Mouse (Mus musculus): ENCODE results near the gene Hdgf. TPM values are rescaled to one million over a fixed set of nuclear protein-coding genes. Genes with fewer than 3 reads are reported as not detected.
A peak's percentile ranks its signal among the peaks of the same experiment; 100 is the strongest.
"Not testable (repeated sequence)": the region's sequence is repeated elsewhere in the genome, so short reads cannot be mapped to it uniquely, and the experiment has no call there.

Hdgf gene
- polyA plus RNA-seq, 1 experiment from 2014 or later, result 176 TPM

GRCm38 (mm10) chr3:87893367-87893905 lies 12.7 kb upstream of the Hdgf start:
- Histone ChIP-seq H3K27me3 (no peaks in the 10 kb centered on the region), H3K27ac (no peak overlapping the region), H3K4me2 (replicated peaks) (no peak overlapping the region), H3K36me3 (no peaks in the 10 kb centered on the region), H3K4me3 (replicated peaks) (no peak overlapping the region), H3K9ac (replicated peaks) (no peak overlapping the region), H3K4me1 (replicated peaks) (no peaks in the 10 kb centered on the region), H3K9me3 (no peaks in the 10 kb centered on the region)
- no peak for ATAC-seq
- 72% methylated on average over 3 of the region's 3 CpGs for WGBS

GRCm38 (mm10) chr3:87899266-87899665 lies 6.9 kb upstream of the Hdgf start:
- H3K4me2 ChIP-seq (replicated peaks), result no peak overlapping the region
- no peaks in the 10 kb centered on the region for H3K9me3 ChIP-seq
- no peak overlapping the region for H3K9ac ChIP-seq (replicated peaks)
- H3K27ac ChIP-seq, result no peak overlapping the region
- no peaks in the 10 kb centered on the region for H3K36me3 ChIP-seq
- no peak overlapping the region for H3K4me3 ChIP-seq (replicated peaks)
- 77% methylated on average over 3 of the region's 3 CpGs for WGBS
- no peak for ATAC-seq
- no peaks in the 10 kb centered on the region for H3K27me3 ChIP-seq
- H3K4me1 ChIP-seq (replicated peaks), result no peaks in the 10 kb centered on the region

GRCm38 (mm10) chr3:87899776-87900175 lies 6.3 kb upstream of the Hdgf start:
- H3K9ac ChIP-seq (replicated peaks), result no peak overlapping the region
- no peaks in the 10 kb centered on the region for H3K9me3 ChIP-seq
- 77% methylated on average over 3 of the region's 3 CpGs for WGBS
- ATAC-seq, result no peak
- H3K27me3 ChIP-seq, result no peaks in the 10 kb centered on the region
- H3K36me3 ChIP-seq, result no peaks in the 10 kb centered on the region
- H3K4me1 ChIP-seq (replicated peaks), result no peaks in the 10 kb centered on the region
- H3K27ac ChIP-seq, result no peak overlapping the region
- H3K4me2 ChIP-seq (replicated peaks), result no peak overlapping the region
- no peak overlapping the region for H3K4me3 ChIP-seq (replicated peaks)

- H3K4me2 ChIP-seq (replicated peaks), result no peak overlapping the region
- no peak overlapping the region for H3K27ac ChIP-seq
- H3K9me3 ChIP-seq, result no peaks in the 10 kb centered on the region
- H3K9ac ChIP-seq (replicated peaks), result no peak overlapping the region
- H3K27me3 ChIP-seq, result no peaks in the 10 kb centered on the region
- ATAC-seq, result no peak
- H3K4me1 ChIP-seq (replicated peaks), result no peaks in the 10 kb centered on the region
- H3K36me3 ChIP-seq, result no peaks in the 10 kb centered on the region
- 50% methylated on average over 1 of the region's 1 CpGs for WGBS
- H3K4me3 ChIP-seq (replicated peaks), result no peak overlapping the region
Observed at GRCm38 (mm10) chr3:87901036-87901624, 5.0 kb upstream of the Hdgf start.

GRCm38 (mm10) chr3:87901959-87902358 lies 4.2 kb upstream of the Hdgf start:
- H3K4me1 ChIP-seq (replicated peaks); H3K27me3 ChIP-seq; H3K9ac ChIP-seq (replicated peaks); ATAC-seq; H3K4me2 ChIP-seq (replicated peaks); H3K36me3 ChIP-seq; H3K27ac ChIP-seq; H3K4me3 ChIP-seq (replicated peaks); H3K9me3 ChIP-seq: not testable (repeated sequence)
- 79% methylated on average over 6 of the region's 6 CpGs for WGBS

- Histone ChIP-seq H3K27ac (no peak overlapping the region), H3K4me1 (replicated peaks) (peaks cover 18% of the 10 kb centered on the region), H3K27me3 (no peaks in the 10 kb centered on the region), H3K4me2 (replicated peaks) (no peak overlapping the region), H3K36me3 (no peaks in the 10 kb centered on the region), H3K4me3 (replicated peaks) (no peak overlapping the region), H3K9ac (replicated peaks) (no peak overlapping the region), H3K9me3 (no peaks in the 10 kb centered on the region)
- 53% methylated on average over 5 of the region's 5 CpGs for WGBS
- ATAC-seq, result no peak
Observed at GRCm38 (mm10) chr3:87903821-87904220, 2.3 kb upstream of the Hdgf start.

- no peaks in the 10 kb centered on the region for H3K36me3 ChIP-seq
- peak overlapping the region; percentile 97 for H3K4me3 ChIP-seq (replicated peaks)
- H3K27me3 ChIP-seq, result no peaks in the 10 kb centered on the region
- peaks cover 44% of the 10 kb centered on the region for H3K4me1 ChIP-seq (replicated peaks)
- peak; percentile 37; the same call in 1 of the 2 replicates for ATAC-seq
- peak overlapping the region; percentile 91 for H3K9ac ChIP-seq (replicated peaks)
- no peaks in the 10 kb centered on the region for H3K9me3 ChIP-seq
- 0% methylated on average over 35 of the region's 47 CpGs for WGBS
- peak overlapping the region; percentile 96 for H3K27ac ChIP-seq
- H3K4me2 ChIP-seq (replicated peaks), result peak overlapping the region; percentile 88
Observed at GRCm38 (mm10) chr3:87906601-87906980, 470 bp downstream of the Hdgf start.

- WGBS, result under 1% methylated on average over 27 of the region's 27 CpGs
- Histone ChIP-seq H3K4me1 (replicated peaks) (peaks cover 48% of the 10 kb centered on the region), H3K4me2 (replicated peaks) (peak overlapping the region; percentile 88), H3K4me3 (replicated peaks) (peak overlapping the region; percentile 97), H3K36me3 (no peaks in the 10 kb centered on the region), H3K27ac (peak overlapping the region; percentile 96), H3K9me3 (no peaks in the 10 kb centered on the region), H3K9ac (replicated peaks) (peak overlapping the region; percentile 91), H3K27me3 (no peaks in the 10 kb centered on the region)
- ATAC-seq, result no peak
Observed at GRCm38 (mm10) chr3:87906981-87907857, 1.1 kb downstream of the Hdgf start.

GRCm38 (mm10) chr3:87907906-87908305 lies 1.8 kb downstream of the Hdgf start:
- Histone ChIP-seq H3K27me3 (no peaks in the 10 kb centered on the region), H3K36me3 (no peaks in the 10 kb centered on the region), H3K4me2 (replicated peaks) (peak overlapping the region; percentile 88), H3K4me1 (replicated peaks) (peaks cover 48% of the 10 kb centered on the region), H3K4me3 (replicated peaks) (peak overlapping the region; percentile 97), H3K9me3 (no peaks in the 10 kb centered on the region), H3K9ac (replicated peaks) (peak overlapping the region; percentile 91), H3K27ac (peak overlapping the region; percentile 96; the same call in 1 of the 2 replicates)
- no peak for ATAC-seq
- WGBS, result 11% methylated on average over 1 of the region's 1 CpGs

- Histone ChIP-seq H3K36me3 (peaks cover 14% of the 10 kb centered on the region), H3K4me2 (replicated peaks) (peak overlapping the region; percentile 54; the same call in 1 of the 2 replicates), H3K4me3 (replicated peaks) (no peak overlapping the region), H3K27me3 (no peaks in the 10 kb centered on the region), H3K9ac (replicated peaks) (no peak overlapping the region), H3K27ac (peak overlapping the region; percentile 84; the same call in 1 of the 2 replicates), H3K4me1 (replicated peaks) (peaks cover 48% of the 10 kb centered on the region), H3K9me3 (no peaks in the 10 kb centered on the region)
- 85% methylated on average over 2 of the region's 2 CpGs for WGBS
- no peak for ATAC-seq
Observed at GRCm38 (mm10) chr3:87909381-87909780, 3.3 kb downstream of the Hdgf start.

- no peak for ATAC-seq
- H3K4me3 ChIP-seq (replicated peaks), result peak overlapping the region; percentile 42
- no peaks in the 10 kb centered on the region for H3K27me3 ChIP-seq
- H3K4me1 ChIP-seq (replicated peaks), result peaks cover 48% of the 10 kb centered on the region
- no peaks in the 10 kb centered on the region for H3K9me3 ChIP-seq
- peak overlapping the region; percentile 54 for H3K9ac ChIP-seq (replicated peaks)
- H3K36me3 ChIP-seq, result peaks cover 18% of the 10 kb centered on the region
- peak overlapping the region; percentile 54 for H3K4me2 ChIP-seq (replicated peaks)
- 2% methylated on average over 4 of the region's 4 CpGs for WGBS
- peak overlapping the region; percentile 84 for H3K27ac ChIP-seq
Observed at GRCm38 (mm10) chr3:87909874-87910273, 3.8 kb downstream of the Hdgf start.

- Histone ChIP-seq H3K4me1 (replicated peaks) (peaks cover 48% of the 10 kb centered on the region), H3K9me3 (no peaks in the 10 kb centered on the region), H3K4me2 (replicated peaks) (peak overlapping the region; percentile 54), H3K36me3 (peaks cover 26% of the 10 kb centered on the region), H3K9ac (replicated peaks) (peak overlapping the region; percentile 54), H3K27ac (peak overlapping the region; percentile 84), H3K4me3 (replicated peaks) (peak overlapping the region; percentile 42), H3K27me3 (no peaks in the 10 kb centered on the region)
- peak; percentile 14; the same call in 1 of the 2 replicates for ATAC-seq
- WGBS, result 2% methylated on average over 12 of the region's 12 CpGs
Observed at GRCm38 (mm10) chr3:87910573-87911141, 4.5 kb downstream of the Hdgf start.

All from midbrain, embryonic 13.5 days (tissue).